Mouse (Mus musculus): ENCODE results near the gene Treml4. TPM values are rescaled to one million over a fixed set of nuclear protein-coding genes. Genes with fewer than 3 reads are reported as not detected.

The Treml4 gene
- total RNA-seq (2017) = 540 to 868 TPM (median 810 TPM) in 3 replicates

GRCm38 (mm10) chr17:48263741-48264362 lies at the start of gene Treml4:
Gene Treml4, plus strand, starts transcription at chr17:48264295.
- peak; percentile 75 for ATAC-seq (replicated peaks; ENCODE audit: insufficient number of reproducible peaks, low FRiP score, low TSS enrichment, poor library complexity, severe bottlenecking)

GRCm38 (mm10) chr17:48215429-48215828 lies 48.7 kb upstream of the Treml4 start:
- ATAC-seq (replicated peaks; ENCODE audit: insufficient number of reproducible peaks, low FRiP score, low TSS enrichment, poor library complexity, severe bottlenecking) = no peak

GRCm38 (mm10) chr17:48230680-48231079 lies 33.4 kb upstream of the Treml4 start:
- peak; percentile 52 for ATAC-seq (replicated peaks; ENCODE audit: insufficient number of reproducible peaks, low FRiP score, low TSS enrichment, poor library complexity, severe bottlenecking)

GRCm38 (mm10) chr17:48232518-48232917 lies 31.6 kb upstream of the Treml4 start, which contains the start of gene Trem1:
Gene Trem1, plus strand, starts transcription at chr17:48232768.
- peak; percentile 76 for ATAC-seq (replicated peaks; ENCODE audit: insufficient number of reproducible peaks, low FRiP score, low TSS enrichment, poor library complexity, severe bottlenecking)

GRCm38 (mm10) chr17:48233789-48234188 lies 30.3 kb upstream of the Treml4 start:
- no peak for ATAC-seq (replicated peaks; ENCODE audit: insufficient number of reproducible peaks, low FRiP score, low TSS enrichment, poor library complexity, severe bottlenecking)

- peak; percentile 68 for ATAC-seq (replicated peaks; ENCODE audit: insufficient number of reproducible peaks, low FRiP score, low TSS enrichment, poor library complexity, severe bottlenecking)
These were observed 29.5 kb upstream of the Treml4 start for GRCm38 (mm10) chr17:48234550-48234949.

- ATAC-seq (replicated peaks; ENCODE audit: insufficient number of reproducible peaks, low FRiP score, low TSS enrichment, poor library complexity, severe bottlenecking) = no peak
These were observed 28.2 kb upstream of the Treml4 start for GRCm38 (mm10) chr17:48235773-48236370.

GRCm38 (mm10) chr17:48237621-48238020 lies 26.5 kb upstream of the Treml4 start:
- no peak for ATAC-seq (replicated peaks; ENCODE audit: insufficient number of reproducible peaks, low FRiP score, low TSS enrichment, poor library complexity, severe bottlenecking)

- peak; percentile 83 for ATAC-seq (replicated peaks; ENCODE audit: insufficient number of reproducible peaks, low FRiP score, low TSS enrichment, poor library complexity, severe bottlenecking)
These were observed 16.7 kb upstream of the Treml4 start, which contains the start of gene Trem3 for GRCm38 (mm10) chr17:48247221-48247928. Gene Trem3, plus strand, starts transcription at chr17:48247777.

- ATAC-seq (replicated peaks; ENCODE audit: insufficient number of reproducible peaks, low FRiP score, low TSS enrichment, poor library complexity, severe bottlenecking) = no peak
These were observed 15.1 kb upstream of the Treml4 start for GRCm38 (mm10) chr17:48249039-48249438.

GRCm38 (mm10) chr17:48249501-48249900 lies 14.6 kb upstream of the Treml4 start:
- no peak for ATAC-seq (replicated peaks; ENCODE audit: insufficient number of reproducible peaks, low FRiP score, low TSS enrichment, poor library complexity, severe bottlenecking)

GRCm38 (mm10) chr17:48250631-48251030 lies 13.5 kb upstream of the Treml4 start:
- ATAC-seq (replicated peaks; ENCODE audit: insufficient number of reproducible peaks, low FRiP score, low TSS enrichment, poor library complexity, severe bottlenecking) = no peak

GRCm38 (mm10) chr17:48256575-48256974 lies 7.5 kb upstream of the Treml4 start:
- ATAC-seq (replicated peaks; ENCODE audit: insufficient number of reproducible peaks, low FRiP score, low TSS enrichment, poor library complexity, severe bottlenecking) = no peak

GRCm38 (mm10) chr17:48261868-48262267 lies 2.2 kb upstream of the Treml4 start:
- 0 out of 2 replicates have a peak, but pooled peaks have one; percentile 3 for ATAC-seq (replicated peaks; ENCODE audit: insufficient number of reproducible peaks, low FRiP score, low TSS enrichment, poor library complexity, severe bottlenecking)

- no peak for ATAC-seq (replicated peaks; ENCODE audit: insufficient number of reproducible peaks, low FRiP score, low TSS enrichment, poor library complexity, severe bottlenecking)
These were observed 567 bp downstream of the Treml4 start for GRCm38 (mm10) chr17:48264662-48265061.

- ATAC-seq (replicated peaks; ENCODE audit: insufficient number of reproducible peaks, low FRiP score, low TSS enrichment, poor library complexity, severe bottlenecking) = no peak
These were observed 2.0 kb downstream of the Treml4 start for GRCm38 (mm10) chr17:48266138-48266537.

- no peak for ATAC-seq (replicated peaks; ENCODE audit: insufficient number of reproducible peaks, low FRiP score, low TSS enrichment, poor library complexity, severe bottlenecking)
These were observed 2.7 kb downstream of the Treml4 start for GRCm38 (mm10) chr17:48266610-48267304.

GRCm38 (mm10) chr17:48267591-48267990 lies 3.5 kb downstream of the Treml4 start:
- ATAC-seq (replicated peaks; ENCODE audit: insufficient number of reproducible peaks, low FRiP score, low TSS enrichment, poor library complexity, severe bottlenecking) = 0 out of 2 replicates have a peak, but pooled peaks have one; percentile 36

- no peak for ATAC-seq (replicated peaks; ENCODE audit: insufficient number of reproducible peaks, low FRiP score, low TSS enrichment, poor library complexity, severe bottlenecking)
These were observed 4.2 kb downstream of the Treml4 start for GRCm38 (mm10) chr17:48268276-48268675.
